Mouse (Mus musculus): ENCODE data around the gene Srrt.

The Srrt gene

DNA sequence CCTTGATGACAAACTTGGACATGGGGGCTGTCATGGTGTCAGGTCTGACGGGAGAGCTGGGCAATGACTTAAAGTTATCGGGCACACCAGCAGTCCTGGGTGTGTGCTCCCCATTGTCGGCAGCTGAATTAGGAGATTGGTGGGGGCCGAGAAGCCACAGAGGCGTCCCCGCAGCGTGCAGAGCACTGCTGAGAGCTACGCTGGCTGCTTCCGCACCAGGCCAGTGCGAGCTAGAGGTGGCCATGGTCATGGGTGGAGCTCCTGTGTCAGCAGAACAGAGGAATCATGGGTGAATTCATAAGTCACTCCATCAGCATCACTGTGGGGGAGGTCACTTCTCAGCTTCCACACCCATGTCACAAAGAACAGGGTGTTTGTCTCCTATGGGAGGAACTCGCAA lies 42.7 kb downstream of the Srrt start:
- DNase-seq (ENCODE audit: low read depth, low spot score) = no peak

DNA sequence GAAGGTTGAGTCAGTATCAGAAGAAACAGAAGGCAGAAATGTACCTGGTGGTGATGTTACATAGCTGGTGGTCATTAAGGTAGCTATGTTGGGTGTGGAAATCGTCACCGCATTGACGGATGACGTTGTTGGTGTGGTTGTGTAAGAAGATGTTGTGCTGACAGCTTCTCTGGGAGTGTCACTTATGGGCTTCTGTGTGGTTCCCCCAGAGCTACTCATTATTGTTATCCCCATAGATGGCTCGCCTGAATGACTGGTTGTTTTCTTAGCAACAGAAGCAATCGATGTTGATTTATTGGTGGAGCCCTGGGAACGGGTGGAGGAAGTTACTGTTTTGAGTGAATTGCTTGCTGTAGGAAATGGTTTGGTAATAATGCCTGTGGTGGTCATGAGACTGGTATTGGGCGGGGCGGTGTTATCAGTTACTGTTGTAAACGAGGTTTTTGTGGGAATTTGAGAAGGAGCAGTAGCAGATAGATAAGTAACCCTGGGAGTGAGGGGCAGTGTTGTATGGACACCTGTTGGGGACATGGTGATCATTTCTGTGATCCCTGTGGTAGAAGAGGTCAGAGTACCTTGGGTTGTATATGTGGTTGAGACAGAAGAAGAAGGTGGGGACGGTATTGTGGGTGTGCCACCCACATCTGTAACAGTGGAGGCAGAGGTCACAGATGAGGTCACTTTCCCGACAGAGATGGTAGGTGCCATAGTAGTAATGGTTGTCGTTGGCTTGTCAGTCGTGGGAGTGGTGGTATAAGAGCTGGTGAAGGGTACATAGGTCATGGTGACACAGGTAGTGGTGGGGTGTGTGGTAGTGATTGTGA lies 43.4 kb downstream of the Srrt start:
- no peak for DNase-seq (ENCODE audit: low read depth, low spot score)
